Mouse (Mus musculus) heart, postnatal 14 days (tissue): ENCODE data around the gene Smurf2. TPM values are rescaled to one million over a fixed set of nuclear protein-coding genes. Genes with fewer than 3 reads are reported as not detected.
A peak's percentile ranks its signal among the peaks of the same experiment; 100 is the strongest.

ENCODE experiments used
- DNase-seq, 2 experiments: peaks; one replicate each; pipeline ENCODE4 v3.0.0; 2021 to 2022
- intact Hi-C: fragments of 180-260 bp; cut with DNase I; formaldehyde crosslinking; loops from one replicate; pipeline ENCODE4 v1.15.1; 2025
- long read RNA-seq, 2 experiments: library from polyadenylated mRNA; stranded (forward); transcript quantifications; one replicate each; pipeline ENCODE4 v2.0.0; 2021
- total RNA-seq, 2 experiments: library from RNA; stranded (reverse); gene quantifications; 2 replicates each; pipeline ENCODE4 v1.2.3; 2021

Gene Smurf2
- 10 to 100 TPM; 36.4 to 39.4 TPM for total RNA-seq
- long read RNA-seq, experiment 1, partial matches to known transcripts, result 3 of 9 reads
- long read RNA-seq, experiment 1, other reads (novel, unspliced or antisense), result 3 of 9 reads
- long read RNA-seq, experiment 2, full-length matches to known transcripts, result 4 of 12 reads
- long read RNA-seq, experiment 2, partial matches to known transcripts, result 1 of 12 reads
- long read RNA-seq, experiment 2, other reads (novel, unspliced or antisense), result 7 of 12 reads

DNA sequence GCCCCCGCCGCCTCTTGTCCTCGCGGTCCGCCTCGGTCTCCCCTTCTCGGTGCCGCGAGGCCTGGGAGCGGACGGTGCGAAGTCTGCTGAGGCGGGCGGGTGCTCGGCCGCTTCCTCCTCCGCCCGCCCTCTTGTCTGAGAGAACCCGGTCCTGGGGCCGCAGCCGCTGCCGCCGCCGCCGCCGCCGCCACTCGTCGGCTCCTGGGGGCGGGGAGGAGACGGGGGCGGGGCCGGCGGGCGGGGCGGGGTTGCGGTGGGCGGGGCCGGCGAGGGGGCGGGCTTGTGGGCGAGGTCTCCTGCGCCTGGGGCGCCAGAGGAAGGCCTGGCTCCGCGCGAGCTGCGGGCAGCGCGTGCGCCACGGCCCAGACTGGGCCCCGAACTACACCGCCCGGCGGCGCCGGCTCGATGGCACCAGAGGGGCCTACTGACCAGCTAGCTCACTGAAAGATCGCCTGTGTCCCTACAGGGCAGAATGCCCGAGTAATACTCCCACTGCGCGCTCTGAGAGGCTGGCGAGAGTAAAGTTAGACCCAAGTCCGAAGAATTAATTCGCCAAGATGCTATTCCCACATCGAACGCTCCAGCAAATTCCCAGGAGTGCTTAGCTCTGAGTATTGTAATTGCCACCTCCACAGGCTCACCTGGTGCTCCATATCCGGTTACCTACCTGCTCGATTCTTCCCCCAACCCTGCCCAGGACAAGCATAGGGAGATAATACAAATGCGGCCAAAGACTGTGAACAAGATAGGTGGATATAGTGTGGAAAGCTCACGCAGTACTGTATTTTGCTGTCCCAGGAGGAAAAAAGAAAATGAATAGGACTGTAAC, at the start of gene Smurf2:
Gene Smurf2, minus strand, starts transcription at position 165 of the 829 bp plus-strand sequence.
- peak; percentile 91 to 92 for DNase-seq
- intact Hi-C loops, result loop anchor here (2.0 to 5.0 kb wide), 2 partner anchors 56 to 123 kb away; no protein-coding TSS in a partner anchor

DNA sequence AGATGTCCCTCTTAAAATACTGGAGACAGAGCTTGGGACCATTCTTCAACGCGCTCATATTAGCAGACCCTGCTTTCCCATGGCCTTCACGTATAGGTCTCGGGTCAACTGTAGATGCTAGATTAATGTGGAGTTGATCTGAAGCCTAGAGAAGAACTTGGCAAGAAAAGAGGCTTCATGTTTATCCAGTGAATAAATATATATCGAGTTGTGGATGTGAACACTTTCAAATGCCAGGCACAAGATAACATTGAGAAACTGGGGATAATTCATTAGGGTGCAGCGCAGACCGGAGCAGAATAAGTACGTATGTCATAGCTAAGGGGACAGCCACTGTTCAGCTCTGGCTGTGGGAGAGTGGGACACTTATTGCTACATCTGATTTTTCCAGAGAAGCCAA, 49.3 kb upstream of the Smurf2 start:
- no peak for DNase-seq
- intact Hi-C loops, result no loop called here

DNA sequence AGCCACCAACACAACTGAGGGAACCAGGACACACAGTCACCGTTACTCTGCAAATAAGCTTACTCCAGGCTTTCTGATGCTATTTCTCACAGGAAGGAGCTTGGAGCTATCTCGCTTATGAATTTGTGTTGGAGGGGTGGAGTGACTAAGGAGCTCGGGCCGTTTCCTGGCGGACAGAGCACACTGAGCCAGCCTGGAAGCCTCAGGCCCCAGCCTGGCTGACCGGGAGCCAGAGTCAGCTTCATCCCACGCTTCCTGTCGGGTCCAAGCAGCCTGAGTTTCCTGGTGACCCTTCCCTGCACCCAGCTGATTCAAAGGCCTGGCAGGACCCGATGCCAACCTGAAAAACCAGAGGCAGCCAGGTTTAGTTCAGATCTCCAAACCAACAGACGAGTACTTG, 47.1 kb upstream of the Smurf2 start:
- intact Hi-C loops, result no loop called here
- DNase-seq, result peak; percentile 68 to 72

DNA sequence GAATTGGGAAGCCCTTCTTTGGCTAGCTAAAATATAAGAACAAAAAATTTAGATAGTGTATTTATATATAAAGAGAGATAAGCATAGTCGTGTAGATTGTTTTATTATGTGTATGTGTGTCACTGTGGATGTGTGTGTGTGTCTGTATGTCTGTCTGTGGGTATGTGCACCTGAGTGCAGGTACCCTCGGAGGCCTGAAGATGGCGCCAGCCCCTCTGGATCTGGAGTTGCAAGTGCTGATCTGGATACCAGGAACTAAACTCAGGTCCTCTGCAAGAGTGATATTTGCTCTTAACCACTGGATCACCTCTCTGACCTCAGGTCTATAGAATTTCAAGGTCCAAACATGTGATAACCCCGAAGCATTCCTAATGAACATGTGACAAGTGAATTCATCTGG, 45.4 kb upstream of the Smurf2 start:
- intact Hi-C loops, result no loop called here
- no peak for DNase-seq

DNA sequence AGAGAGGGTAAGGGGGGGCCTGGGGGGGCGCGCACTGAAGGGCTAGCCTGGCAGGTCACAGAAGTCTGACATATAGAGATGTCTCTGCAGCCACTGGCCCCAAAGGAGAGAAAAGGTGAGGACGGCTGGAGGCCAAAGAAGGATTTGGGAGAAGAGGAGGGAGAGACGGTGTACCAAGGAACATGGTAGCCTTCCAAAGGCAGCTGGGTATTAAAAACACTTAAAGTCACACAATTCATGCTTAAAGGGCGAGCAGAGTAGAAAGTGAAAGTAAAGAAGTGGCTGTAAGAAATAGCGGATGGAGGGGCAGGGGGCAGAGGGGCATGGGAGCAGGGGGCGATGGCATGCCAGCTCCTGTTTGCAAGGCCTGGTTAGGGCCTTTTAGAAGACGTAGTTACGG, 41.8 kb upstream of the Smurf2 start:
- no peak for DNase-seq
- intact Hi-C loops, result no loop called here

DNA sequence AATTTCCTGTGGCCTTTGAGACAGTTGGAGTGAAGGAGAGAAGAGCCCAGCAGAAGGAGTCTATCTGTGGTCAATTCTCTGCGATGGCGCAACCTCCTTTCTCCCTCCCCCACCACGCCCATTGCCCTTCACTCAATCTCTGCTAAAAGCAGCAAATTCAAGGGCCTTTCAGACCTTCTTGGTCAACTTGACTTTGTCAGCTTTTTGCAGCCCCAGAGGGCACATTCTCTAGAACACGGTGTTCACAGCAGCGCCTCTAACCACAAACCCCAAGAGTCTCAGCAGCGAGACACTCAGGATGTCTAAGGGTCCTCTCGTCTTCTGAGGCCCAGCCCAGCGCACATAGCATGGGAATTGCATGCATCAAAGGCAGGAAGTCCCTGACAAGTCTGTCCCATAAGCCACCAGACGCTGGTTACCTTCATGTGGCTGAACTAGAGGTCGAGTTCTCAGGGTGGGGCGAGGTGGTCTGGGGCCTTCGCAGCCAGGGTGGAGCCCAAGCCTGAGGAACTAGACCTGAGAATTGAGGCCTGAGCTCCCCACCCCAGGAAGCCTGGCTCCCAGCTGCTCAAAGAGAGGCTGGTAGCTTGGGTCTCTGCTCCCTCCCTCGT, 41.1 kb upstream of the Smurf2 start:
- peak in 1 of 2 experiments; percentile 26 for DNase-seq
- intact Hi-C loops, result no loop called here

DNA sequence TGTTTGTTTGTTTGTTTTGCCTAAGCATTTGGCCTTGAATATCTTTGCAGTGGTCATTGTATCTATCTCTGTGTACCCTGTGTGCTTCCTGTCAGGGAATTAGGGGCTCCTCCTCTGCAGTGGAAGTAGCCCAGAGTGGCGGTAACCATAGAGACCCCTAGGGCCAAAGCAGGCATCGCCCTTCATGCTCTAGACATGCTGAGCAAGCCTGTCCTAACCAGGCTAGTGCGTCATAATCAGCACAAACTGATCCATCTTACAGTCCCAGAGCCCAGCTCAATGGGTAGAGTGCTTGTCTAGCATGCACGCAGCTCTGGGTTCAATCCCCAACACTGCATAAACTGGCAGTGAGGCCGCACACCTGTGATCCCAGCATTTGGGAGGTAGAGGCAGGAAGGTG, 38.6 kb upstream of the Smurf2 start:
- intact Hi-C loops, result no loop called here
- DNase-seq, result no peak

DNA sequence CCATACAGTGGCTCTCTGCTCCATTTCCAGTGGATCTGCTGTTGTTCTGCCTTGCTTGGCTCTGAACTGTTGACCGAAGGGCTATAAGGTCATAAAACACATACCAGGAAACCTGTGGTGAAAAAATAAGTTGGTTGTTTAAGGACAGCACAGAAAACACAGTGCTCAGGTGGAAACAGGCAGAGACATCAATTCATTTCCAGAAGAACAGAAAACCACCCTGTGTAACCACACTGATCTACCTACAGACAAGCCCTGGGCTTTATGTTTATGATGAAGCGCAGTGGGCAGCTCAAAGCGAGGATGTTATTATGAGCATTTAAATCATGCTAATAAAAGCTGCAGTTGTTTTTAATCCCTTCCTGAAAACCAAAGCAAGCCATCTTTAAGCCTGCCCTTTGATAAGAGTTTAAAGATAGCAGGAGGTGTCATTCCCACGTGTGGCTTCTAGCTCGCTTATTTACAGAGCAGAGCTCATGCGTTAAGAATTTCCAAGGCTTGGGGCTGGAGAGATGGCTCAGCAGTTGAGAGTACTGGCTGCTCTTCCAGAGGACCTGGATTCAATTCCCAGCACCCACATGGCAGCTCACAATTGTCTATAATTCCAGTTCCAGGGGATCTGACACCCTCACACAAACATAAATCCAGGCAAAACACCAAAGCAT, 38.0 kb upstream of the Smurf2 start:
- DNase-seq, result no peak

DNA sequence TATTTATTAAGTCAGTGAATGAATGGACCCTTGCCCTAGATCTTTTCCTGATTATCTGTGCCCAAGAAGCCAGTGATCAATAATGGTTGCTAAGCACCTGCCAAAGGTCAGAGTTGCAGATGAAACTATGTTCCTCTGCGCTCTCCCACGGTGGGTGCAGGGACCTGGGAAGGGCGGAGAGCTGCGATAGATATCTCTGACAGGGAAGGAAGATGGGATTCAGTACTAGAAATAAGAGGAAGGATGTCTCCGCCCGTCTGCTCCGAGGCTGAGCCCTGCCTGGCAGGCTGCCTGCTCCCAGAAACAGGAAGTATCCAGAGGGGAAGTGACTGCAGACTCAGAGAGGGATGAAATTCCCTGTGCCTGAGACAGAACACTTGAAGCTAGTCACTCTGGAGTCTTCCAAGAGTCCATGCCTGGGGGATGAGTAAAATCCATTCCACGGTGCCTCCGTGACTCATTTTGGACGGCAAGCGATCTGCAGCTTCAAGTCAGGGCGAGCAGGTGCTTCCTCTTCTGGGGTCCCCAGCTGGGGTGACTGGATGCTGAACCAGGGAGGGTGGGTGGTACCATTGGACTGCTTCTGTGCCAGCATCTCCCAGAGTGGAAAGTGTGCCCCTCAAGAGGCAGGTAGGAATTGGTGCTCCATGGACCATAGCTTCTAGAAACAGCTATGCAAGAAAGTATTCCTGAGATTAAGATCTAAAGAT, 36.9 kb upstream of the Smurf2 start:
- peak; percentile 86 for DNase-seq
- intact Hi-C loops, result loop anchor here (1.0 kb wide), 1 partner anchor 19 kb away; no protein-coding TSS in a partner anchor

More for the DNA sequence above, 38.0 kb upstream of the Smurf2 start:
- intact Hi-C loops, result no loop called here

DNA sequence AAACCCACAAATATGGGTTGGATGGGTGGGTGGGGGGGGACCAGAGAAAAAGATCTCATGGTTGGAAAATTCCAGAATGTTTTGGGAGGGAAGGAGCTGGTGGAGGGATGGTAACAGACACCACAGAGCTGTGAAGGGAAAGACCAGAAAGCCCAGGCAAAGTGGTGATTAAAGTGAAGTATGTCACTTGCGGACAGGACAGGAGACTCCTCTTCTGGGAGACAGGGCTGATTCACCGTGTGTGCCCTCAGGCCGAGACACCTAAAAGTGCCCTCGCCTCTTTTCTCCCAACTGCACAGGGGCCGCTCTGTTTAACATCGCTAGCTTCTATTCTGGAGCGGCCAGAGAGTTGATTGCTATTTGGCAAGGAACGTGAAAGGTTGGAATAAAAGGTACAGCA, 34.1 kb upstream of the Smurf2 start:
- intact Hi-C loops, result no loop called here
- no peak for DNase-seq

DNA sequence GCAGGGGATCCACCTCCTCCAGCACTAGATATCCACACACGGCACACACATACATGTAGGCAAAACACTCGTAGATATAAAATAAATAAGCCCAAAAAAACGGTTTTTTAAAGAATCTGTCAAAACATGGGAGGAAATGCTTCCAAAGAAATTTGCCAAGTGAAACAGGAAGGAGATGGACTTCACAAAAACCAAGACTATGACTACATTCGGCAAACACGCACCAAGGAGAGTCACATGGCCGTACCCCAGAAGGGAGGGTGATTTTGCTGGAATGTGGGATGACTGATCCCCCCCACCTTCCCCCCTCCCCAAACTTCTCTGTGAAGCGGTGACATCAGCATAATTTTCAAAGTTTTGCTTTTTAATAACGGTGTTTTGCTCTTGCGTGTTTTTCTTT, 33.6 kb upstream of the Smurf2 start:
- DNase-seq, result no peak
- intact Hi-C loops, result no loop called here

DNA sequence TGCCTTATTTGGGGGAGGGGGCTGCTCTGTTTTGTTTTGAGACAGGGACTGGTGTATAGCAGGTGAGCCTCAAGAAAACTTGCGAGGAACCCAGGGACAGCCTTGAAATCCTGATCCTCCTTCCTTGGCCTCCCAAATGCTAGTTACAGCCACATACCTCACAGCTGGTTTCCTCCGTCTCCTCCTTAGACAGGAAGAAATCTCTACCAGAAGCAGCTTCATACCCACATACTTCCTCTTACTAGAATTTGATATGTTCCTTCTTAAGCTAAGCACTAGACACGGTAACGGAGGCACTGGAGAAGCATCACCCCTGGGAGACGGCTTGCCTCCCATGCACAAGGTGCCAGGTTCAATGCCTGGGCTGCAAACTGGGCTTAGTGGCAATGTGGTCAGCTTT, 16.8 kb upstream of the Smurf2 start:
- DNase-seq, result no peak
- intact Hi-C loops, result no loop called here

DNA sequence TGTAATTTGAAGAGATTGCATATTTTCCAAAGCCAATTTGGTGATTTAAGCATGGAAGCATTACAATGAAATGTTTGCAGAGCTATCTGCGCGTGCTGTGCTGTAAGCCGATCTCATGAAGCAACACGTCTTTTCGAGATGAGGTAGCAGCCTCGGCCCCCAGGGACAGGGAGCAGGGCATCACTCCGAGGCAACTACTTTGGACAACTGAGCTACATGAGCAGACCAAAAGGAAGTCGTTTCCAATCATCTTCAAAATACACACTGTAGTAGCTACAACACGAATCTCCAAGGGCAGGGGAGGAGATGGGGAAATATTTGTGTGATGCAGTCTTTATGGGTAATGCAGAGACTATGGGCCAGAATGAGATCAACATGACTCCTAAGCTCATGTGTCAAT, 9.9 kb upstream of the Smurf2 start:
- intact Hi-C loops, result no loop called here
- DNase-seq, result peak; percentile 40 to 42

DNA sequence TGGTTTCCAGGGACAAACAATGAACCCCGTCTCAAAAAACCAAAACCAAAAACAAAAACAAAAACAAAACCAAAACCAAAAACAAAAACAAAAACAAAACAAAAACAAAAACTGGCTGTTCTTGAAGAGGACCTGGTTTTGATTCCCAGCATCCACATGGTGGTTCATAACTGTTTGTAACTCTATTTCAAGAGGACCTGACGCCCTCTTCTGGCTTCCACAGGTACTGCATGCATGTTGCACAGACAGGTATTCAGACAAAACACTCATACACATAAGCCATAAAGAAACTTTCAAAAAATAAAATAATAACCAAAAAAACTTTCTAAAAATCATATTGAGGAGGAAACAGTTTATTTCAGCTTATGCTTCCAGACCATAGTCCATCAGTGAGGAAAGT, 8.4 kb upstream of the Smurf2 start:
- no peak for DNase-seq
- intact Hi-C loops, result no loop called here

DNA sequence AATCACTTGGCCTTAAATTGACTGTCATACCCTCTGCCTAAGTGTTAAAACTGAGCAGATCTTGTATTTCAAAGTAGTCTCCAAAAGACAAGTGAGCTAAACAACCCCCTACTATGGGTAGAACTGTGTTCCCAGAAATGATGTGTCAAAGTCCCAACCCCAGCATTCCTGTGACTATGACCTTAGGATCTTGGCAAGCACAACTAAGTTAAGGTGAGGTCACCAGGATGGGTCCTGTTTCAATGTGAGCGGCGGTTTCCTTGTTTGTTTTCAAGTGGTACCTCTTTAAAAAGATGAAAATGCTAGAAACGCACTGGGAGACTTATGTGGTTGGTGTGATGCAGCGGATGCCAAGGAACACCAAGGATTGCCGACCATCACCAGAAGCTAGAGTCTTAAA, 7.4 kb upstream of the Smurf2 start:
- intact Hi-C loops, result no loop called here
- DNase-seq, result no peak

DNA sequence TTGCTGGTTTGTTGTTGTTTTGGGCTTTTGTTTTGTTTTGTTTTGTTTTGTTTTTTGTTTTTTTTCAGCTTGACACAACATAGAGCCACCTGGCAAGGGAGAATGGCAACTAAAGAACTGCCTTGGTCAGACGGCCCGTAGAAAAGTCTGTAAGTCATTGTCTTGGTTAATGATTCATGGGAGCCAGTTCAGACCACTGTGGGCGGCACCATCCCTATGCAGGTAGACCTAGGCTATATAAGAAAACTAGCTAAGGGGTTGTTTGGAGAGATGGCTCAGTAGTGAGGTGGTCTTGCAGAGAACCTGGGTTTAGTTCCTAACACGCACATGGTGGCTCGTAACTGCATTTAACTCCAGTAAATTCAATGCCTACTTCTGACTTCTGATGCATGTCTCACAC, 6.7 kb upstream of the Smurf2 start:
- intact Hi-C loops, result no loop called here
- DNase-seq, result no peak

DNA sequence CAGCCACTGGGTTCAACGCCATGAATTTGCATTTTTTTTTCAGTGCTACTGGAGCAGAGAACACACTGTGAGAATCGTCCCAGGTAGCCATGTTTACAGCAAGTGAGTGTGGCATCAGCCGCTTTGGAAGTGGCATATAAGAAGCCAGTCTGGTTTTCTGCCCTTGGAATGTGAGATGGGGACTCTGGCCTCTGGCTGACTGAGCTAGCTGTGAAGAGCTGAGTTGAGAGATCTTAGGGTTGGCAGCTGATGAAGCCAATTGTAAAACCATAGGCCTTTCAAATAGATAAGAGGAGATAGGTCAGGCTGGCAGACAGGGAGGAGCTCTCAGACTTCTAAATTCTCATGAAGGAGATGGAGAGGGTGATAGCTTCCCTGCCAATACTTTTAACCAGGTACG, 6.2 kb upstream of the Smurf2 start:
- no peak for DNase-seq
- intact Hi-C loops, result no loop called here

DNA sequence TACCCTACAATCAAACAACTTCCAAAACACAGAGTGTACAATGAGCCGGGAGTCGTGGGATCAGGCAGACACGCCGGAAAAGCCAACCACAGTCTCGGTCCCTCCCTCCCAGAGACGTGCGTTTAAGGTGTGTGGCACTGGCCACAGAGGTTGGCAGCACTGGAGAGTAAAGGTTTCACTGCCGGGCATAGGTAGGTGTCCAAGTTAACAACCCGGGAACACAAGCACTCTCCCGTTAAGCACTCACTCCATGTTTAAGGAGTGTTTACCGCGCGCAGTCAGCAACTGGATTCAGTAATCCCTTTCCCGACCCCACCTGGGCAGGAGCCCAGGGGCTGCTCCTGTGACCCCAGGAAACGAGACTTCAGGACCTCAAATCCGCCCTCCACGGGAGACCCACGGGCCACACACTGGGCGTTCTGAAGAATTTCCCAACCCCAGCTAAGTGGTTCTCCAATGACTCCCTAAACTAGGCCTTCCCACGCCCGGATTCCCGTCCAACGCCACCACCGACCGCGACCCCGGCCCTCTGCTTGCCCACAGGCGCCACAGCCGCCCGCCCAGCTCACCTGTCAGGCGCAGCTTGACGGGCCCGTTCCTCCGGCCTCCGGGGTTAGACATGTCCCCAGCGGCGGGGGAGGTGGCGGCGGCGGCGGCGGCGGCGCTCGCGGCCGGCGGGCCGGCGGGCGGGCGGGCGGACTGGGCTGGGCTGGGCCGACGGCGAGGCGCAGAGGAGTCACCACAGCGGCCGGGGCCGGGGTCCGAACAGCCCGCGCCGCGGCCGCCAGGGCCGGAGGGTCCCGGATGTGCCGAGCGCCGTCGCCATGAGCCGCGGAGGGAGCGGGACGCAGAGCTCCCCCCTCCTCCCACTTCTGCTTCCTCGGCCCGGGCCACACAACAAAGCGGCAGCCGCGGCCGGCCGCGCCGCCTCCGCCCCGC, 634 bp downstream of the Smurf2 start:
- peak; percentile 30 to 33 for DNase-seq
- intact Hi-C loops, result loop anchor here (2.0 to 5.0 kb wide), 3 partner anchors 53 to 123 kb away; no protein-coding TSS in a partner anchor

DNA sequence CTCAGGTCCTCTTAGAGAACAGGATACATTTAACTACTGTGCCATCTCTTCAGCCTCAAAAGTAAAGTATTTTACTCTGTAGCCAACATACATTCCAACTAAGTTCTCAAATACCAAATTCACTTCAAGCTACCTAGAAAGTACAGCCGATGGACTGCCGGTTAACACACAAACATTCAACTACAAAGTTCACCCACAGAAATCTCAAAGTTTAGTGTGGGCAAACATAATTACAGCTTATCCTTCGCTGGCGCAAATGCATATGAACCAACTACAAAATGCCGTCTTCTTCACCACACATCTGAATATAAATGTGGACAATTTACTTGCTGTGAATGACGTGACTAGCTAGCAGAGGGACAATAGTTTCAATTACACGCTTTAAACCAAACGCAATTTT, 1.6 kb downstream of the Smurf2 start:
- intact Hi-C loops, result loop anchor here (5.0 kb wide), 1 partner anchor 52 kb away; no protein-coding TSS in a partner anchor
- DNase-seq, result no peak
